Mouse (Mus musculus): ENCODE data around the gene Gm8206. TPM values are rescaled to one million over a fixed set of nuclear protein-coding genes. Genes with fewer than 3 reads are reported as not detected.
A peak's percentile ranks its signal among the peaks of the same experiment; 100 is the strongest.
"Not testable (repeated sequence)": the region's sequence is repeated elsewhere in the genome, so short reads cannot be mapped to it uniquely, and the experiment has no call there.

Gm8206 gene
- polyA plus RNA-seq (2016; fragmentation: Nextera tagmentation; extraction: Ambion mirVana), result 0.40 and 0.74 TPM in 2 replicates

GRCm38 (mm10) chr14:6093842-6094241, at the start of gene Gm8206:
TSS of gene Gm8206 (minus strand) at chr14:6093942.
- H3K4me2 ChIP-seq; H3K9me3 ChIP-seq; H3K27ac ChIP-seq; ATAC-seq (ENCODE audit: low FRiP score); H3K9ac ChIP-seq; H3K27me3 ChIP-seq; H3K4me3 ChIP-seq (replicated peaks); H3K36me3 ChIP-seq (replicated peaks); H3K4me1 ChIP-seq: not testable (repeated sequence)
- 89% methylated on average over 2 of the region's 3 CpGs for WGBS

- H3K4me3 ChIP-seq (replicated peaks); H3K27me3 ChIP-seq: not testable (repeated sequence)
- no CpG with 5 or more reads among the region's 1 CpGs for WGBS
Measured at GRCm38 (mm10) chr14:6125707-6126106, 32.0 kb upstream of the Gm8206 start, which contains the start of gene Gm3476. TSS of gene Gm3476 (minus strand) at chr14:6125807.

GRCm38 (mm10) chr14:6108272-6108925, 14.7 kb upstream of the Gm8206 start, which contains the start of gene Gm3468:
TSS of gene Gm3468 (minus strand) at chr14:6108665.
- not testable (repeated sequence) for H3K36me3 ChIP-seq (replicated peaks); H3K27ac ChIP-seq; H3K9me3 ChIP-seq; H3K27me3 ChIP-seq; H3K4me1 ChIP-seq
- H3K9ac ChIP-seq, result 0 out of 2 replicates have a peak within 1 kb of the TSS, but pooled peaks have one; percentile 21
- H3K4me2 ChIP-seq, result peak within 1 kb of the TSS; percentile 50
- ATAC-seq (ENCODE audit: low FRiP score), result peak; percentile 91
- H3K4me3 ChIP-seq (replicated peaks), result peak within 1 kb of the TSS; percentile 42
- WGBS, result under 1% methylated on average over 38 of the region's 51 CpGs

More at GRCm38 (mm10) chr14:6125707-6126106, 32.0 kb upstream of the Gm8206 start, which contains the start of gene Gm3476:
- H3K36me3 ChIP-seq (replicated peaks); H3K27ac ChIP-seq; H3K9ac ChIP-seq; H3K9me3 ChIP-seq; H3K4me1 ChIP-seq; ATAC-seq (ENCODE audit: low FRiP score); H3K4me2 ChIP-seq: not testable (repeated sequence)

GRCm38 (mm10) chr14:6107500-6107899, 13.8 kb upstream of the Gm8206 start:
- H3K9me3 ChIP-seq; H3K4me1 ChIP-seq; H3K36me3 ChIP-seq (replicated peaks); H3K9ac ChIP-seq; H3K27ac ChIP-seq; ATAC-seq (ENCODE audit: low FRiP score); H3K27me3 ChIP-seq: not testable (repeated sequence)
- 13% methylated on average over 9 of the region's 9 CpGs for WGBS
- peak overlapping the region; percentile 50 for H3K4me2 ChIP-seq
- H3K4me3 ChIP-seq (replicated peaks), result peak overlapping the region; percentile 42

GRCm38 (mm10) chr14:6058167-6058566, 35.6 kb downstream of the Gm8206 start, which contains the start of gene Gm6337:
TSS of gene Gm6337 (minus strand) at chr14:6058267.
- not testable (repeated sequence) for ATAC-seq (ENCODE audit: low FRiP score); H3K36me3 ChIP-seq (replicated peaks); H3K4me3 ChIP-seq (replicated peaks); H3K9me3 ChIP-seq; H3K27me3 ChIP-seq; H3K9ac ChIP-seq; H3K27ac ChIP-seq; H3K4me1 ChIP-seq; H3K4me2 ChIP-seq
- WGBS, result 83% methylated on average over 4 of the region's 4 CpGs

- not testable (repeated sequence) for H3K4me1 ChIP-seq; H3K4me3 ChIP-seq (replicated peaks); H3K36me3 ChIP-seq (replicated peaks); H3K9ac ChIP-seq; H3K27ac ChIP-seq; ATAC-seq (ENCODE audit: low FRiP score); H3K27me3 ChIP-seq; H3K4me2 ChIP-seq; H3K9me3 ChIP-seq
- WGBS, result 87% methylated on average over 6 of the region's 7 CpGs
Measured at GRCm38 (mm10) chr14:5987136-5987535, 106.6 kb downstream of the Gm8206 start.

- H3K9me3 ChIP-seq; H3K4me3 ChIP-seq (replicated peaks); H3K4me2 ChIP-seq; ATAC-seq (ENCODE audit: low FRiP score); H3K36me3 ChIP-seq (replicated peaks); H3K9ac ChIP-seq; H3K27me3 ChIP-seq; H3K4me1 ChIP-seq; H3K27ac ChIP-seq: not testable (repeated sequence)
- 69% methylated on average over 2 of the region's 2 CpGs for WGBS
Measured at GRCm38 (mm10) chr14:5979037-5979436, 114.7 kb downstream of the Gm8206 start, which contains the start of gene Gm3453. TSS of gene Gm3453 (minus strand) at chr14:5979137.

Other genes starting within 250 kb of the Gm8206 start
- 0.32 TPM in 1 of 2 replicates, not detected in the other for gene Gm8237, start 213.6 kb downstream of the Gm8206 start, polyA plus RNA-seq (2016; fragmentation: Nextera tagmentation; extraction: Ambion mirVana)
- 0.34 and 0.92 TPM in 2 replicates for gene Gm3248, start 132.2 kb downstream of the Gm8206 start, polyA plus RNA-seq (2016; fragmentation: Nextera tagmentation; extraction: Ambion mirVana)
- not detected in 2 replicates for gene Gm3453, start 114.8 kb downstream of the Gm8206 start, polyA plus RNA-seq (2016; fragmentation: Nextera tagmentation; extraction: Ambion mirVana)
- not detected in 2 replicates for gene Gm6337, start 35.7 kb downstream of the Gm8206 start, polyA plus RNA-seq (2016; fragmentation: Nextera tagmentation; extraction: Ambion mirVana)
- 2.6 and 3.1 TPM in 2 replicates for gene Gm3468, start 14.7 kb upstream of the Gm8206 start, polyA plus RNA-seq (2016; fragmentation: Nextera tagmentation; extraction: Ambion mirVana)
- gene Gm3476, start 31.9 kb upstream of the Gm8206 start, polyA plus RNA-seq (2016; fragmentation: Nextera tagmentation; extraction: Ambion mirVana), result not detected in 2 replicates
- not detected in 2 replicates for gene Gm21560, start 125.3 kb upstream of the Gm8206 start, polyA plus RNA-seq (2016; fragmentation: Nextera tagmentation; extraction: Ambion mirVana)
- gene Gm3411, start 193.3 kb upstream of the Gm8206 start, polyA plus RNA-seq (2016; fragmentation: Nextera tagmentation; extraction: Ambion mirVana), result 3.0 and 3.6 TPM in 2 replicates
- gene Gm21103, start 210.9 kb upstream of the Gm8206 start, polyA plus RNA-seq (2016; fragmentation: Nextera tagmentation; extraction: Ambion mirVana), result not detected in 2 replicates
- gene Gm3618, start 249.7 kb upstream of the Gm8206 start, polyA plus RNA-seq (2016; fragmentation: Nextera tagmentation; extraction: Ambion mirVana), result not detected in 2 replicates